Mouse (Mus musculus) liver, embryonic 15.5 days (tissue): ENCODE measurements around the gene Ckap5. TPM values are rescaled to one million over a fixed set of nuclear protein-coding genes. Genes with fewer than 3 reads are reported as not detected.
A peak's percentile ranks its signal among the peaks of the same experiment; 100 is the strongest.
"Not testable (repeated sequence)": the region's sequence is repeated elsewhere in the genome, so short reads cannot be mapped to it uniquely, and the experiment has no call there.

Experiments
- ATAC-seq: fragments of 200-750 bp; cut with Nextera tagmentation; 2 replicates; pipeline ENCODE4 v1.8.0; 2017; ENCODE audit warnings: moderate number of reproducible peaks, mild to moderate bottlenecking, moderate library complexity; ENCODE audit not compliant: insufficient read depth
- H3K27ac ChIP-seq: fragments of 300-500 bp; sonication (generic); replicated peaks from 2 replicates; pipeline ENCODE4 v1.5.1; 2015; ENCODE audit warnings: mild to moderate bottlenecking, inconsistent platforms
- H3K27me3 ChIP-seq: fragments of 300-500 bp; sonication (generic); 2 replicates; pipeline ENCODE4 v1.6.1; 2015; ENCODE audit warnings: mild to moderate bottlenecking, inconsistent platforms
- H3K36me3 ChIP-seq: fragments of 300-500 bp; sonication (generic); replicated peaks from 2 replicates; pipeline ENCODE4 v1.6.1; 2015; ENCODE audit warnings: moderate library complexity, mild to moderate bottlenecking, inconsistent platforms
- H3K4me1 ChIP-seq: fragments of 300-500 bp; sonication (generic); replicated peaks from 2 replicates; pipeline ENCODE4 v1.6.1; 2015; ENCODE audit warnings: inconsistent platforms
- H3K4me2 ChIP-seq: fragments of 300-500 bp; sonication (generic); 2 replicates; pipeline ENCODE4 v1.6.1; 2015; ENCODE audit warnings: moderate library complexity, mild to moderate bottlenecking, inconsistent platforms
- H3K4me3 ChIP-seq: fragments of 300-500 bp; sonication (generic); replicated peaks from 2 replicates; pipeline ENCODE4 v1.5.1; 2015; ENCODE audit warnings: mild to moderate bottlenecking, inconsistent platforms
- H3K9ac ChIP-seq: fragments of 300-500 bp; sonication (generic); 2 replicates; pipeline ENCODE4 v1.6.1; 2015; ENCODE audit warnings: moderate library complexity, mild to moderate bottlenecking, inconsistent platforms
- H3K9me3 ChIP-seq: fragments of 300-500 bp; sonication (generic); replicated peaks from 2 replicates; pipeline ENCODE4 v1.6.1; 2016; ENCODE audit warnings: inconsistent platforms
- WGBS: fragments of 180-500 bp; shearing (Covaris S2); methylation state at CpG from one replicate; pipeline ENCODE4 v1.1.7; 2015; ENCODE audit warnings: mixed read lengths; ENCODE audit not compliant: insufficient replicate concordance; 5-methylcytosine and 5-hydroxymethylcytosine counted together
- polyA plus RNA-seq: library from polyadenylated mRNA; unstranded; fragments of >200 nt; fragmentation: Nextera tagmentation; extraction: Ambion mirVana; gene quantifications from 2 replicates; pipeline ENCODE4 v1.2.1, GENCODE M21; 2015

The Ckap5 gene
- 34.4 and 40.6 TPM in 2 replicates for polyA plus RNA-seq

- Histone ChIP-seq H3K36me3 (peaks cover 28% of the 10 kb centered on the region), H3K9ac (peak within 1 kb of the TSS; percentile 95), H3K27me3 (no peaks in the 10 kb centered on the region), H3K4me1 (peaks cover 25% of the 10 kb centered on the region), H3K27ac (peak within 1 kb of the TSS; percentile 87), H3K4me2 (peak within 1 kb of the TSS; percentile 73), H3K4me3 (peak within 1 kb of the TSS; percentile 99), H3K9me3 (no peaks in the 10 kb centered on the region)
- ATAC-seq: peak; percentile 99
- under 1% methylated on average over 63 of the region's 64 CpGs for WGBS
Measured at GRCm38 (mm10) chr2:91526294-91527146, at the start of gene Ckap5. TSS of gene Ckap5 (plus strand) at chr2:91526762.

- Histone ChIP-seq H3K4me1 (peaks cover 4% of the 10 kb centered on the region; the same call in 1 of the 2 replicates), H3K9ac (no peak overlapping the region), H3K4me2 (no peak overlapping the region), H3K9me3 (no peaks in the 10 kb centered on the region), H3K36me3 (no peaks in the 10 kb centered on the region; the same call in 1 of the 2 replicates), H3K27ac (no peak overlapping the region), H3K27me3 (no peaks in the 10 kb centered on the region), H3K4me3 (no peak overlapping the region)
- WGBS: 65% methylated on average over 7 of the region's 7 CpGs
- no peak for ATAC-seq
Measured at GRCm38 (mm10) chr2:91476841-91477240, 49.7 kb upstream of the Ckap5 start.

- Histone ChIP-seq H3K9me3 (no peaks in the 10 kb centered on the region), H3K4me1 (peaks cover 4% of the 10 kb centered on the region; the same call in 1 of the 2 replicates), H3K27me3 (no peaks in the 10 kb centered on the region), H3K36me3 (peaks cover 6% of the 10 kb centered on the region; the same call in 1 of the 2 replicates), H3K9ac (no peak overlapping the region), H3K4me2 (no peak overlapping the region), H3K27ac (no peak overlapping the region), H3K4me3 (no peak overlapping the region)
- WGBS: 90% methylated on average over 9 of the region's 9 CpGs
- no peak for ATAC-seq
Measured at GRCm38 (mm10) chr2:91480399-91480801, 46.2 kb upstream of the Ckap5 start.

- H3K4me2 ChIP-seq: no peak overlapping the region
- H3K36me3 ChIP-seq: peaks cover 6% of the 10 kb centered on the region; the same call in 1 of the 2 replicates
- H3K9me3 ChIP-seq: no peaks in the 10 kb centered on the region
- no peak overlapping the region for H3K27ac ChIP-seq
- no peak overlapping the region for H3K9ac ChIP-seq
- no peaks in the 10 kb centered on the region for H3K27me3 ChIP-seq
- no peak overlapping the region for H3K4me3 ChIP-seq
- H3K4me1 ChIP-seq: peaks cover 3% of the 10 kb centered on the region; the same call in 1 of the 2 replicates
- ATAC-seq: no peak
- 51% methylated on average over 6 of the region's 6 CpGs for WGBS
Measured at GRCm38 (mm10) chr2:91480805-91481514, 45.6 kb upstream of the Ckap5 start.

- peaks cover 15% of the 10 kb centered on the region; the same call in 1 of the 2 replicates for H3K36me3 ChIP-seq
- H3K9ac ChIP-seq: no peak overlapping the region
- no peak overlapping the region for H3K4me2 ChIP-seq
- 28% methylated on average over 4 of the region's 4 CpGs for WGBS
- no peaks in the 10 kb centered on the region for H3K9me3 ChIP-seq
- no peak overlapping the region for H3K4me3 ChIP-seq
- H3K27ac ChIP-seq: no peak overlapping the region
- H3K4me1 ChIP-seq: no peaks in the 10 kb centered on the region
- no peaks in the 10 kb centered on the region for H3K27me3 ChIP-seq
- ATAC-seq: no peak
Measured at GRCm38 (mm10) chr2:91484698-91485097, 41.9 kb upstream of the Ckap5 start.

- ATAC-seq: no peak
- 55% methylated on average over 6 of the region's 6 CpGs for WGBS
- Histone ChIP-seq H3K4me1 (no peaks in the 10 kb centered on the region), H3K9me3 (no peaks in the 10 kb centered on the region), H3K27ac (no peak overlapping the region), H3K9ac (no peak overlapping the region), H3K36me3 (peaks cover 20% of the 10 kb centered on the region; the same call in 1 of the 2 replicates), H3K4me3 (no peak overlapping the region), H3K4me2 (no peak overlapping the region), H3K27me3 (no peaks in the 10 kb centered on the region)
Measured at GRCm38 (mm10) chr2:91485256-91485655, 41.3 kb upstream of the Ckap5 start.

- WGBS: 19% methylated on average over 3 of the region's 3 CpGs
- H3K9ac ChIP-seq, H3K27ac ChIP-seq, H3K27me3 ChIP-seq, H3K9me3 ChIP-seq, ATAC-seq, H3K4me2 ChIP-seq, H3K4me1 ChIP-seq, H3K4me3 ChIP-seq: not testable (repeated sequence)
- peaks cover 26% of the 10 kb centered on the region; the same call in 1 of the 2 replicates for H3K36me3 ChIP-seq
Measured at GRCm38 (mm10) chr2:91487295-91487694, 39.3 kb upstream of the Ckap5 start.

GRCm38 (mm10) chr2:91492071-91492635 is 34.4 kb upstream of the Ckap5 start:
- Histone ChIP-seq H3K9ac (no peak overlapping the region), H3K4me1 (no peaks in the 10 kb centered on the region), H3K27ac (no peak overlapping the region), H3K4me2 (no peak overlapping the region), H3K4me3 (no peak overlapping the region), H3K36me3 (peaks cover 45% of the 10 kb centered on the region), H3K9me3 (no peaks in the 10 kb centered on the region), H3K27me3 (no peaks in the 10 kb centered on the region)
- WGBS: 77% methylated on average over 12 of the region's 12 CpGs
- ATAC-seq: no peak

GRCm38 (mm10) chr2:91493981-91494380 is 32.6 kb upstream of the Ckap5 start:
- Histone ChIP-seq H3K4me2 (no peak overlapping the region), H3K27ac (no peak overlapping the region), H3K9me3 (no peaks in the 10 kb centered on the region), H3K4me1 (no peaks in the 10 kb centered on the region), H3K27me3 (no peaks in the 10 kb centered on the region), H3K36me3 (peaks cover 43% of the 10 kb centered on the region), H3K9ac (no peak overlapping the region), H3K4me3 (no peak overlapping the region)
- ATAC-seq: no peak
- whole genome bisulfite sequencing: 84% methylated on average over 9 of the region's 9 CpGs

GRCm38 (mm10) chr2:91498093-91498719 is 28.4 kb upstream of the Ckap5 start:
- Histone ChIP-seq H3K36me3 (peaks cover 31% of the 10 kb centered on the region), H3K4me1 (no peaks in the 10 kb centered on the region), H3K27me3 (no peaks in the 10 kb centered on the region), H3K4me2 (no peak overlapping the region; the same call in 1 of the 2 replicates), H3K27ac (no peak overlapping the region), H3K4me3 (no peak overlapping the region; the same call in 1 of the 2 replicates), H3K9ac (no peak overlapping the region), H3K9me3 (no peaks in the 10 kb centered on the region)
- 32% methylated on average over 8 of the region's 8 CpGs for WGBS
- ATAC-seq: no peak
